Mouse (Mus musculus) heart, embryonic 16.5 days (tissue): ENCODE results near the gene Sds. TPM values are rescaled to one million over a fixed set of nuclear protein-coding genes. Genes with fewer than 3 reads are reported as not detected.
A peak's percentile ranks its signal among the peaks of the same experiment; 100 is the strongest.

Source experiments
- ATAC-seq: fragments of 200-750 bp; cut with Nextera tagmentation; replicated peaks from 2 replicates; pipeline ENCODE4 v1.8.0; 2017; ENCODE audit warnings: moderate number of reproducible peaks; ENCODE audit not compliant: insufficient read depth, low FRiP score; ENCODE audit errors: extremely low read depth
- H3K27ac ChIP-seq: fragments of 300-500 bp; sonication (generic); 2 replicates; pipeline ENCODE4 v1.5.1; 2014; ENCODE audit warnings: mild to moderate bottlenecking, low read length, control low read depth, moderate library complexity
- H3K27me3 ChIP-seq: fragments of 300-500 bp; sonication (generic); 2 replicates; pipeline ENCODE4 v1.6.1; 2014; ENCODE audit warnings: low read length, mixed read lengths; ENCODE audit not compliant: control insufficient read depth, insufficient read depth
- H3K36me3 ChIP-seq: fragments of 300-500 bp; sonication (generic); 2 replicates; pipeline ENCODE4 v1.6.1; 2014; ENCODE audit not compliant: control insufficient read depth, insufficient read depth
- H3K4me1 ChIP-seq: fragments of 300-500 bp; sonication (generic); 2 replicates; pipeline ENCODE4 v1.6.1; 2014; ENCODE audit warnings: low read length, mixed read lengths; ENCODE audit not compliant: control insufficient read depth, insufficient read depth
- H3K4me2 ChIP-seq: fragments of 300-500 bp; sonication (generic); 2 replicates; pipeline ENCODE4 v1.6.1; 2014; ENCODE audit warnings: low read depth, mild to moderate bottlenecking, control low read depth, low read length
- H3K4me3 ChIP-seq: fragments of 300-500 bp; sonication (generic); 2 replicates; pipeline ENCODE4 v1.5.1; 2014; ENCODE audit warnings: mild to moderate bottlenecking, control low read depth, low read length
- H3K9ac ChIP-seq: fragments of 300-500 bp; sonication (generic); 2 replicates; pipeline ENCODE4 v1.6.1; 2014; ENCODE audit warnings: low read length, control low read depth
- H3K9me3 ChIP-seq: fragments of 300-500 bp; sonication (generic); replicated peaks from 2 replicates; pipeline ENCODE4 v1.6.1; 2016; ENCODE audit warnings: low read length; ENCODE audit not compliant: control insufficient read depth
- WGBS: fragments of 180-500 bp; shearing (Covaris S2); extraction: QIAGEN DNeasy Blood & Tissue Kit; methylation state at CpG from one replicate; pipeline ENCODE4 v1.1.7; 2014; 5-methylcytosine and 5-hydroxymethylcytosine counted together
- polyA plus RNA-seq: library from polyadenylated mRNA; unstranded; fragments of >200 nt; fragmentation: Nextera tagmentation; extraction: Ambion mirVana; gene quantifications from 2 replicates; pipeline ENCODE4 v1.2.1, GENCODE M21; 2015

The Sds gene
- polyA plus RNA-seq, 1 experiment from 2014 or later, result 0.56 TPM

GRCm38 (mm10) chr5:120502147-120502621 is 25.9 kb downstream of the Sds start:
- Histone ChIP-seq H3K27ac (no peak overlapping the region), H3K27me3 (no peaks in the 10 kb centered on the region), H3K9ac (peak overlapping the region; percentile 97), H3K4me3 (peak overlapping the region; percentile 93), H3K9me3 (no peaks in the 10 kb centered on the region), H3K4me2 (peak overlapping the region; percentile 97), H3K36me3 (no peaks in the 10 kb centered on the region), H3K4me1 (peaks cover 17% of the 10 kb centered on the region)
- 49% methylated on average over 9 of the region's 9 CpGs for WGBS
- ATAC-seq, result no peak

DNA sequence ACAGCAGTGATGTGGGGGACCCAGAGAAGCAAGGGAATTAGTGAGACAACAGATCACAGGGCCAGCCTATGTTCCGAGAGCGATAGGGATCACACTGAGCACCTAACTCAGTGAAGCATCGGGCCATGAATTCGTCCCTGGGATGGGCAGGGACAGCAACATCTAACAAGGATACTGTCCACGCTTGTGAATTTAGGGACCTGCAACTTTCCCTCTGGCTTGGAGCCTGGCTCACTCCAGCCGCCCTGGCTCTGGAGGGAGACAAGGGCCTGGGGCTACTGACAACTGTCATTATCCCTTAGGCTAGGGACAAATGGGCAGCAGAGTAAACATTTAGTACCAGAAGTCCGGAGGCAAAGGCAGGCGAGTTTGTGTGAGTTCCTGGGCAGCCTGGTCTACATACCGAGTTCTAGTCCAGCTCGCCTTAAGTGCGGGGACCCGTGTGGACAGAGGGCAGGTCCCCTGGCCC is 26.4 kb downstream of the Sds start:
- Histone ChIP-seq H3K4me3 (peak overlapping the region; percentile 93), H3K4me2 (peak overlapping the region; percentile 97), H3K36me3 (no peaks in the 10 kb centered on the region), H3K27ac (0 out of 2 replicates have a peak overlapping the region, but pooled peaks have one; percentile 23), H3K27me3 (no peaks in the 10 kb centered on the region), H3K9ac (peak overlapping the region; percentile 97), H3K9me3 (no peaks in the 10 kb centered on the region), H3K4me1 (peaks cover 17% of the 10 kb centered on the region)
- WGBS, result 3% methylated on average over 12 of the region's 12 CpGs
- ATAC-seq, result no peak

DNA sequence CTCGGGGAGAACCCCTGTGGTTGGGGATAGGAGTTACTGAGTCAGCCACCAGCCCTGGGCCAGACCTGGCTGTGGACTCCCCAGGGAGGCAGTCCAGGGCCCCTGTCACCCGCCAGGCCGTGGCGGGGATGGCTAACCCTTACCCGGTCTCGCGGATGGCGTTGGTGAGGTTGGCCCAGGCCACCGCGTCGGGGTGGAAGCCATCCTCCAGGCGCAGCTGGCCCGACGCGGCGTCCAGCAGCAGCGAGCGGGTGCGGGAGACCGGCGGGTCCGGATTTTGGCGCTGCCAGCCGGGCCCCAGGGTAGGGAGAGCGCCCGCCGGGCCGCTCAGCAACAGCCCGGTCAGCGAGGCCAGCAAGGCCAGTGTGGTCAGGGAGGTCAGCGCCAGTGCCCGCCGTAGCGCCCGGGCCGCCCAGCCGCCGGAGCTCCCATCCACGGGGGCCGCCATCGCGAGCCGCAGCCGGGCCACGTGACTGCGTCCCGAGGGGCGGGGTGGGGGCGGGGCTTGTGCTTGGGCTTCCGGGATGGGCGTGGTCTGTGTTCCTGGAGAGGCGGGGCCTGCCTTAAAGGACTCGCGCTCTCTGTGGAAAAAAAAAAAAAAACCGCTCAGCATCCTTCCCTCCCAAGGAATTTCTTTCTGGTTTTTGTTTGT is 26.9 kb downstream of the Sds start, which contains the start of gene Plbd2:
Gene Plbd2, minus strand, starts transcription at position 482 of the 652 bp plus-strand sequence.
- H3K27ac ChIP-seq, result 0 out of 2 replicates have a peak within 1 kb of the TSS, but pooled peaks have one; percentile 23
- ATAC-seq, result peak; percentile 81
- peaks cover 17% of the 10 kb centered on the region for H3K4me1 ChIP-seq
- peak within 1 kb of the TSS; percentile 93 for H3K4me3 ChIP-seq
- H3K4me2 ChIP-seq, result peak within 1 kb of the TSS; percentile 97
- H3K9me3 ChIP-seq, result no peaks in the 10 kb centered on the region
- H3K9ac ChIP-seq, result peak within 1 kb of the TSS; percentile 97
- H3K27me3 ChIP-seq, result no peaks in the 10 kb centered on the region
- no peaks in the 10 kb centered on the region for H3K36me3 ChIP-seq
- under 1% methylated on average over 55 of the region's 55 CpGs for WGBS

DNA sequence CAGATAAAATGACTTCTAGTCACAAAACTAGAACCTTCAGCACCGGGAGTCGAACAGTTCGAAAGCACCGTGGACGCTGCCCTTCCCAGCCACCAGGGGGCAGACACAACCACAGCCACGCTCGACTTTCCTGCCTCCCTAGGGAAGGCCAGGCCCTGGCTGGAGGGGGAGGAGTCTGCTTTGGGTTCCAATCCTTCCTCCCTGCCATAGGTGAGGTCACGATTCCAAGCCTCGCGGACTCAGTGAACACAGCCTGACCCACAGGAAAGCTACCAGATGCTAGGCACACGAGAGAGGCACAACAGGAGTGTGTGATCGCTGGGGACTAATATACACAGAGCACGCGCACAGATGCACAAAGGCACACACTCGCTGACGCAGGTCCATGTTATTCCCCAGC is 29.0 kb downstream of the Sds start:
- H3K27ac ChIP-seq, result no peak overlapping the region
- no peaks in the 10 kb centered on the region for H3K9me3 ChIP-seq
- H3K4me1 ChIP-seq, result peaks cover 17% of the 10 kb centered on the region
- no peaks in the 10 kb centered on the region for H3K36me3 ChIP-seq
- no peaks in the 10 kb centered on the region for H3K27me3 ChIP-seq
- ATAC-seq, result no peak; the same call in 1 of the 2 replicates
- WGBS, result 20% methylated on average over 16 of the region's 16 CpGs
- no peak overlapping the region for H3K9ac ChIP-seq
- H3K4me2 ChIP-seq, result peak overlapping the region; percentile 27; the same call in 1 of the 2 replicates
- no peak overlapping the region for H3K4me3 ChIP-seq

DNA sequence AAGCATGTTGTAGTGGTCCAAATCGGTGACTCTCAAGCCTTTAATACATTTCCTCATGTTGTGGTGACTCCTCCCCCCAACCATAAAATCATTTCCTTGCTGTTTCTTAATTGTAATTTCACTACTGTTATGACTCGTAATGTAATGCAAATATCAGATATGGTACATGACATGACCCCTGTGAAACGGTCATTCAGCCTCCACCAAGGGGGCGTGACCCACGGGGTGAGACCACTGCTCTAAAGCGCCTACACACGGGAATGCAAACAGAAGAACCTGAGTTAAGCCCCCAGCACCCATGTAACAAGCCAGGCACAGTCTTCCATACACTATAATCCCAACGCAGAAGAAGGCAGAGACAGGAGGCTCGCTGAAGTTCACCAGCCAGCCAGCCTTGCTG is 29.5 kb downstream of the Sds start:
- 63% methylated on average over 9 of the region's 9 CpGs for WGBS
- ATAC-seq, result no peak
- Histone ChIP-seq H3K9ac (no peak overlapping the region), H3K4me3 (no peak overlapping the region), H3K4me1 (peaks cover 17% of the 10 kb centered on the region), H3K9me3 (no peaks in the 10 kb centered on the region), H3K4me2 (peak overlapping the region; percentile 27; the same call in 1 of the 2 replicates), H3K27ac (no peak overlapping the region), H3K27me3 (no peaks in the 10 kb centered on the region), H3K36me3 (no peaks in the 10 kb centered on the region)

DNA sequence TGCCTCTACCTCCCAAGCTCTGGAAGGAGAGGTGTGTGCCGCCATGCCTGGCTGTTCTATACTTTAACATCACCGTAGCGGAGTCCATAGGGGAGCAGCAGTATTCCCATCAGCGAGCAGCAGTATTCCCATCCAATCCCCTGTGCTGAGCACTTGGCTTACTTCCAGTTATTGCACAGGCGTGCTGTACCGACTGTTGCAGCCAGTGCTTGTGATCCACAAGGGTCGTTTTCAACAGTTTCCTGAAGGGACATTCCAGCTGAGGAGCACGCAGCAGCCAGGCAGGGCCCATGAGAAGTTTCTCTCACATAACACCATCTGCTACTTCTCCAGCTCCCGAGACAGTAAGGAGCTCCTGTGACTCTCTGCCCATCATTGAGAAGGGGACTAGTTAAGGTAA is 30.2 kb downstream of the Sds start:
- 32% methylated on average over 9 of the region's 9 CpGs for WGBS
- H3K36me3 ChIP-seq, result no peaks in the 10 kb centered on the region
- H3K9ac ChIP-seq, result no peak overlapping the region
- no peak for ATAC-seq
- no peaks in the 10 kb centered on the region for H3K9me3 ChIP-seq
- no peak overlapping the region for H3K4me2 ChIP-seq
- H3K4me3 ChIP-seq, result no peak overlapping the region
- no peak overlapping the region for H3K27ac ChIP-seq
- peaks cover 17% of the 10 kb centered on the region for H3K4me1 ChIP-seq
- H3K27me3 ChIP-seq, result no peaks in the 10 kb centered on the region

DNA sequence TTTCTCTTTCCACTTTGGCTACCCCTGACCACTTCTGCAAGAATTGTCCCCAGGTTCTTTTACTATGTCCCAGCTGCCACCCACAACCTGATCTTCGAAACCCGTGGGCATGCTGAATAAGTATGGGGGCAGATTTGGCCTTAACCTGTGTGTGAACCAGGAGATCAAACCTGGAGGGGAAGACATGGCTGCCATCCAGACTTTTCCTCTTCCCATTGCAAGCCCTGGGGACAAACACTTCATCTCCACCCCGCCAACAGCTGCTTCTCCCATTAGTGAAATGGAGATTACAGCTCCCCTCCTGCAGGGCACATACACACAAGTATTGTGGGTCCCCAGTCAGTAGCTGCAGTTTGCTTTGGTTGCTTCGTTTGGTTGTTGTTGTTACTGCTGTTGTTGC is 31.0 kb downstream of the Sds start:
- no peak for ATAC-seq
- Histone ChIP-seq H3K4me1 (peaks cover 13% of the 10 kb centered on the region), H3K27me3 (no peaks in the 10 kb centered on the region), H3K36me3 (no peaks in the 10 kb centered on the region), H3K4me3 (no peak overlapping the region), H3K4me2 (no peak overlapping the region), H3K9me3 (no peaks in the 10 kb centered on the region), H3K9ac (no peak overlapping the region), H3K27ac (no peak overlapping the region)
- 65% methylated on average over 4 of the region's 4 CpGs for WGBS

DNA sequence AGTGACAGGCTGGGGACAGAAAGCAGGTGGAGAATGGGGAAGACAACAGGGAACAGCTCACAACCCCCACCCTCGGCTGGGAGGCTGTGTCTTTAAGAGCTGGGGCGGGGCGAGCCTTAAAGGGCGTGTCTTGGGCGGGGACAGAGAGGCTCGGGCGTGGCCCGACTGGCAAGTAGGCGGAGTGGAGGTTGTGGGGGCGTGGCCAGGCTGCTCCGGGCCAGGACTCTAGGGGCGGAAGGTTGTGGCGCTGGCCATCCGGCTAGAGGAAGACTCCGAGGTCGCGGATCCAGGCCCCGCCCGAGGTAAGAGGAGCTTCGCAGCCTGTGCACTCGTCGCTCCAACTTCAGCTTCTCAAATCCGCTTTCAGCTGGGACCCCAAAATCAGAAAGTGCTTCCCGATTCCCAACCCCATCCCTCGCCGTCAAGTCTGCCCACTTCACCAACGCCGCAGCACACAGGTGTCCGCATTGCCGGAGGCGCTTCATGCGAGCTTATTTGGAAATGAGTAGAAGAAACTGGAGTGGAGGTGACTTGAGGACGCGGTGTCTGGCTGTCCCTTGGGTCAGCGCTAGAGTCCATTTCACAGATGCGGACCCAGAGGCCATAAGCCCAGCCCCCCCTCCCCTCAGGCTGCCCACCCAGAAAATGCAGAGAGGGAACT is 34.8 kb downstream of the Sds start, which contains the start of gene Slc8b1:
Gene Slc8b1, plus strand, starts transcription at position 187 of the 661 bp plus-strand sequence.
- ATAC-seq, result peak; percentile 95
- peak within 1 kb of the TSS; percentile 70 for H3K9ac ChIP-seq

More for the DNA sequence above, 34.8 kb downstream of the Sds start, which contains the start of gene Slc8b1:
- Histone ChIP-seq H3K27ac (no peak within 1 kb of the TSS), H3K27me3 (no peaks in the 10 kb centered on the region), H3K4me3 (peak within 1 kb of the TSS; percentile 64), H3K4me2 (peak within 1 kb of the TSS; percentile 79), H3K9me3 (no peaks in the 10 kb centered on the region), H3K36me3 (no peaks in the 10 kb centered on the region), H3K4me1 (peaks cover 21% of the 10 kb centered on the region)
- under 1% methylated on average over 35 of the region's 36 CpGs for WGBS
